Mouse (Mus musculus): ENCODE data around the gene Map4.

- TF ChIP-seq POLR2A (IDR thresholded peaks at IDR 0.05; ENCODE audit: borderline replicate concordance, extremely low read depth, insufficient read depth, insufficient read length, poor library complexity, severe bottlenecking): no peak
- no peak for TF ChIP-seq CTCF (IDR thresholded peaks at IDR 0.05; ENCODE audit: borderline replicate concordance, extremely low read depth, insufficient read depth, insufficient read length)
Observed at GRCm38 (mm10) chr9:110130896-110131524, 199.8 kb downstream of the Map4 start.
